Mouse (Mus musculus) neural tube, embryonic 14.5 days (tissue): ENCODE measurements around the gene Cnot3. TPM values are rescaled to one million over a fixed set of nuclear protein-coding genes. Genes with fewer than 3 reads are reported as not detected.

Source experiments
- ATAC-seq: fragments of 200-750 bp; cut with Nextera tagmentation; 2 replicates; pipeline ENCODE4 v1.8.0; 2017; ENCODE audit warnings: low read depth, mild to moderate bottlenecking, moderate TSS enrichment, moderate library complexity
- H3K27ac ChIP-seq: fragments of 300-500 bp; sonication (generic); 2 replicates; pipeline ENCODE4 v1.5.1; 2014; ENCODE audit warnings: low read depth, mild to moderate bottlenecking, control low read depth, low read length, moderate library complexity, mixed read lengths
- H3K27me3 ChIP-seq: fragments of 300-500 bp; sonication (generic); 2 replicates; pipeline ENCODE4 v1.6.1; 2014; ENCODE audit warnings: low read length; ENCODE audit not compliant: control insufficient read depth, insufficient read depth
- H3K36me3 ChIP-seq: fragments of 300-500 bp; sonication (generic); 2 replicates; pipeline ENCODE4 v1.6.1; 2014; ENCODE audit warnings: low read length, mixed read lengths; ENCODE audit not compliant: control insufficient read depth, insufficient read depth
- H3K4me1 ChIP-seq: fragments of 300-500 bp; sonication (generic); 2 replicates; pipeline ENCODE4 v1.6.1; 2014; ENCODE audit warnings: low read length; ENCODE audit not compliant: control insufficient read depth, insufficient read depth
- H3K4me2 ChIP-seq: fragments of 300-500 bp; sonication (generic); 2 replicates; pipeline ENCODE4 v1.6.1; 2014; ENCODE audit warnings: mild to moderate bottlenecking, low read depth, low read length, control low read depth
- H3K4me3 ChIP-seq: fragments of 300-500 bp; sonication (generic); 2 replicates; pipeline ENCODE4 v1.5.1; 2014; ENCODE audit warnings: low read depth, low read length, control low read depth, mixed read lengths
- H3K9ac ChIP-seq: fragments of 300-500 bp; sonication (generic); replicated peaks from 2 replicates; pipeline ENCODE4 v1.6.1; 2014; ENCODE audit warnings: low read depth, mild to moderate bottlenecking, control low read depth, low read length, mixed read lengths
- H3K9me3 ChIP-seq: fragments of 300-500 bp; sonication (generic); 2 replicates; pipeline ENCODE4 v1.6.1; 2016; ENCODE audit warnings: low read length; ENCODE audit not compliant: control insufficient read depth
- WGBS: fragments of 180-500 bp; shearing (Covaris S2); extraction: QIAGEN DNeasy Blood & Tissue Kit; methylation state at CpG from one replicate; pipeline ENCODE4 v1.1.7; 2014; 5-methylcytosine and 5-hydroxymethylcytosine counted together
- polyA plus RNA-seq: library from polyadenylated mRNA; unstranded; fragments of >200 nt; fragmentation: Nextera tagmentation; extraction: Ambion mirVana; gene quantifications from 2 replicates; pipeline ENCODE4 v1.2.1, GENCODE M21; 2014

Gene Cnot3
- polyA plus RNA-seq, 1 experiment from 2014 or later: 40.5 TPM

GRCm38 (mm10) chr7:3665215-3666114, 20.4 kb downstream of the Cnot3 start, which contains the start of gene Leng1:
TSS of gene Leng1 (minus strand) at chr7:3665840.
- H3K9me3 ChIP-seq: no peaks in the 10 kb centered on the region
- H3K4me1 ChIP-seq: peaks cover 12% of the 10 kb centered on the region
- H3K9ac ChIP-seq: peak within 1 kb of the TSS; percentile 69
- H3K27ac ChIP-seq: peak within 1 kb of the TSS; percentile 71
- peaks cover 15% of the 10 kb centered on the region; the same call in 1 of the 2 replicates for H3K36me3 ChIP-seq
- peak; percentile 99 for ATAC-seq
- H3K4me3 ChIP-seq: peak within 1 kb of the TSS; percentile 65
- H3K27me3 ChIP-seq: no peaks in the 10 kb centered on the region
- peak within 1 kb of the TSS; percentile 89 for H3K4me2 ChIP-seq
- 4% methylated on average over 45 of the region's 45 CpGs for WGBS

DNA sequence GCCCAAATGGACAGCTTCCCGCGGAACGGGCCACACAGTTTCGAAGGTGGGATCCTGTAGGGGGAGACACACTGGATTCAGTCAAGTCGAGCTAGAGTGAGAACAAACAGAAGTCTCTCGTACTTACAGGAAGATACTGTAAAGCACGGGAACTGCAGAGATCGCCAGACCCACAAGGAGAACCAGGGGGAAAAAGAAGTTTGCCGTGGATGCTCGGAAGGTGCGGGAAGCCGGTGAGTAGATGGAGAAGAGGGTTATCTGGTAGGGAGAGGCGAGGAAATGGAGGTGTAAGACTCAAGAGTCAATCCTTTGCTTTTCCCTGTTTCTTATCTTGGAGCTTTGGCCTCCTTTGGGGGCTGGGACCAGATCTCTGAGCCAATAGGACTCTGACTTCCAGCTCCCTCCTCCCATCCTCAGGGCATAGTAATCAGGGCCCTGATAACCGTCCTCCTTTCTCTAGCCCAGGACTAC, 21.9 kb downstream of the Cnot3 start:
- no peak overlapping the region for H3K9ac ChIP-seq
- H3K4me1 ChIP-seq: peaks cover 12% of the 10 kb centered on the region
- no peaks in the 10 kb centered on the region for H3K27me3 ChIP-seq
- peaks cover 6% of the 10 kb centered on the region; the same call in 1 of the 2 replicates for H3K36me3 ChIP-seq
- WGBS: 18% methylated on average over 14 of the region's 14 CpGs
- H3K4me3 ChIP-seq: no peak overlapping the region
- no peak overlapping the region for H3K4me2 ChIP-seq
- H3K9me3 ChIP-seq: no peaks in the 10 kb centered on the region
- no peak for ATAC-seq
- no peak overlapping the region for H3K27ac ChIP-seq

GRCm38 (mm10) chr7:3674507-3675227, 29.6 kb downstream of the Cnot3 start:
- H3K4me1 ChIP-seq: no peaks in the 10 kb centered on the region
- WGBS: 71% methylated on average over 10 of the region's 10 CpGs
- no peaks in the 10 kb centered on the region for H3K9me3 ChIP-seq
- H3K27me3 ChIP-seq: no peaks in the 10 kb centered on the region
- H3K4me3 ChIP-seq: no peak overlapping the region
- H3K27ac ChIP-seq: no peak overlapping the region
- no peak overlapping the region for H3K9ac ChIP-seq
- peaks cover 6% of the 10 kb centered on the region; the same call in 1 of the 2 replicates for H3K36me3 ChIP-seq
- no peak overlapping the region for H3K4me2 ChIP-seq
- ATAC-seq: peak; percentile 90; the same call in 1 of the 2 replicates

GRCm38 (mm10) chr7:3675228-3675548, 30.1 kb downstream of the Cnot3 start:
- no peaks in the 10 kb centered on the region for H3K27me3 ChIP-seq

DNA sequence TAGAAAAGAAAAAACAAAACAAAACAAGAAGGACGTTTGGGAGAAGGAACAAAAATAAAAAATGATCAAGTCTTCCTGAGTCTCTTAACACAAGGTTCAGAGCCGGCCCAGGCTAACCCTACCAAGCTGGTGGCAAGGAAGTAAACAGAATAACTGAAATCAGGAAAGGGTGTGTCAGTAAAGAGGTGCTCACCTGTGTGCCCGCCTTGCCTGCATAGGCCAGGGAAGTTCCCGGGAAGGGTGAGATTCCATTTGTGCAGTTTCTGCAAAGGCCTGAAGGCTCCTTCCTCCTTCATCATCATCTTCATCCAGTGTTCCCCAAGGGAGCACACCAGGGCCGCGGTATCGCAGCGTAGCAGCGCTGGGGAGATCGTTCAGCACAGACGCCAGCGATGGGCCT, 31.3 kb downstream of the Cnot3 start:
- H3K4me3 ChIP-seq: no peak overlapping the region
- no peaks in the 10 kb centered on the region for H3K4me1 ChIP-seq
- 88% methylated on average over 12 of the region's 12 CpGs for WGBS
- H3K27me3 ChIP-seq: no peaks in the 10 kb centered on the region
- no peak for ATAC-seq
- H3K36me3 ChIP-seq: peaks cover 6% of the 10 kb centered on the region; the same call in 1 of the 2 replicates
- no peak overlapping the region for H3K4me2 ChIP-seq
- no peak overlapping the region for H3K27ac ChIP-seq
- H3K9ac ChIP-seq: no peak overlapping the region
- H3K9me3 ChIP-seq: no peaks in the 10 kb centered on the region

More at GRCm38 (mm10) chr7:3675228-3675548, 30.1 kb downstream of the Cnot3 start:
- Histone ChIP-seq H3K4me2 (no peak overlapping the region), H3K4me3 (no peak overlapping the region), H3K27ac (no peak overlapping the region), H3K4me1 (no peaks in the 10 kb centered on the region), H3K9me3 (no peaks in the 10 kb centered on the region), H3K36me3 (peaks cover 6% of the 10 kb centered on the region; the same call in 1 of the 2 replicates), H3K9ac (no peak overlapping the region)
- peak; percentile 16; the same call in 1 of the 2 replicates for ATAC-seq
- WGBS: 76% methylated on average over 3 of the region's 3 CpGs

DNA sequence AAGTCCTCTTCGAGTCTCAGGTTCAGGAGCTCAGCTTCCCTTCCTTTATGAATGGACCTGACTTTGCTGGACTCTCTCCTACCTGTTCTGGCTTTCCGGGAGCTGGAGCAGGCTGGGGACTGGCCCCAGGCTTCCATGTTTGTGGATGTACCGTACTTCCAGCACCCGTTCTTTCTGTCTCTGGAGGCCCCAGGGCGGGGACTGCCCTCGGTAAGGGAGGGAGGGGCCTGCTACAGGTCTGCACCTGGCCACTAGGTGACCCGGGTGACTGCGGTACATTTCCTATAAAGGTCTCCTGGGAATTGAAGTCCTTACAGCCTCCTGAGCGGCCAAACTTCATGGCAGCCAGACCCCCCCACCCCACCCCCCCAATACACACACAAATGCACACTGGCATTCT, 32.3 kb downstream of the Cnot3 start, which contains the start of gene Tmc4:
Gene Tmc4 (minus strand): TSS at position 212 of the 400 bp plus-strand sequence.
- Histone ChIP-seq H3K9me3 (no peaks in the 10 kb centered on the region), H3K27ac (no peak within 1 kb of the TSS), H3K4me1 (no peaks in the 10 kb centered on the region), H3K9ac (no peak within 1 kb of the TSS), H3K4me2 (no peak within 1 kb of the TSS), H3K27me3 (no peaks in the 10 kb centered on the region), H3K36me3 (peaks cover 6% of the 10 kb centered on the region; the same call in 1 of the 2 replicates), H3K4me3 (no peak within 1 kb of the TSS)
- 63% methylated on average over 9 of the region's 9 CpGs for WGBS
- ATAC-seq: no peak

DNA sequence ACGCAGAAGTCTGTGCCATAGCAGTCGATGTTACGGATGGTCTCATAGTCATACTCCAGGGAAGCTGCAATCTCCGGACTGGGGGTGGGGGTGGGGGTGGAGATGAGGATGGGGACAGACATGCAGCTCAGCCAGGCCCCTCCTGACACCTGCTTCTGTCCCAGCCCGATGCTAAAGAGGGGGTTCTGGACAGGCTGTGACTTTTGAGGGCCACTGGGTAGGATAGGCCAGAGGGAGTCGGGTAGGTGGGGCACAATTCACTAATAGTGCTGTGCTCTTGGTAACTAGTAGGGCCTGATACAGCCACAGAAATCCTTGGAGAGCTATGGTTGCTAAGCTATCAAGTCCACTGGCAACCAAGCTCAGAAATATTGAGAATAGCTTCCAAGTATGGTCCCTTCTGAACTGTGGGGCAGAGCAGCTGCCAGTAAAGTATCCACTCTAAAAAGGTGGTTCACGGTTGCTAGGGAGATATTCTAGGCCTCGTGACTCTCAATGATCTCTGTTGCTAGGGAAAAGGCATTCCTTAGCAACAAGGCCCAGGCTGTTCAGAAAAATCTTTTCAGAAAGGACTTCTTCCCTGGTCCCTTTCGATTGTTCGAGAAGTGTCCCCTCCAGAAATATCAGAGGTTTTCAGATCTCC, 39.0 kb downstream of the Cnot3 start:
- H3K36me3 ChIP-seq: peaks cover 23% of the 10 kb centered on the region
- H3K9me3 ChIP-seq: no peaks in the 10 kb centered on the region
- ATAC-seq: peak; percentile 70; the same call in 1 of the 2 replicates
- H3K4me1 ChIP-seq: no peaks in the 10 kb centered on the region
- H3K27me3 ChIP-seq: no peaks in the 10 kb centered on the region
- H3K4me3 ChIP-seq: no peak overlapping the region
- H3K9ac ChIP-seq: no peak overlapping the region
- 59% methylated on average over 10 of the region's 10 CpGs for WGBS
- H3K4me2 ChIP-seq: no peak overlapping the region
- peak overlapping the region; percentile 44 for H3K27ac ChIP-seq

- H3K9ac ChIP-seq: no peak overlapping the region
- WGBS: 69% methylated on average over 8 of the region's 8 CpGs
- H3K27ac ChIP-seq: peak overlapping the region; percentile 7; the same call in 1 of the 2 replicates
- H3K4me1 ChIP-seq: no peaks in the 10 kb centered on the region
- no peak for ATAC-seq
- H3K36me3 ChIP-seq: peaks cover 23% of the 10 kb centered on the region
- H3K4me3 ChIP-seq: no peak overlapping the region
- no peaks in the 10 kb centered on the region for H3K9me3 ChIP-seq
- no peaks in the 10 kb centered on the region for H3K27me3 ChIP-seq
- H3K4me2 ChIP-seq: no peak overlapping the region
Observed at GRCm38 (mm10) chr7:3684698-3685097, 39.6 kb downstream of the Cnot3 start.
